Mouse (Mus musculus) erythroblast, adult 5-6 weeks (primary cell): Measurements from ENCODE around the gene Gm10681. TPM values are rescaled to one million over a fixed set of nuclear protein-coding genes. Genes with fewer than 3 reads are reported as not detected.
"Not testable (repeated sequence)": the region's sequence is repeated elsewhere in the genome, so short reads cannot be mapped to it uniquely, and the experiment has no call there.

Source experiments
- ATAC-seq: replicated peaks from 2 replicates; pipeline ENCODE4 v1.8.0; 2016; ENCODE audit warnings: moderate number of reproducible peaks, mild to moderate bottlenecking, moderate TSS enrichment, inconsistent platforms; ENCODE audit not compliant: poor library complexity, low FRiP score, severe bottlenecking
- total RNA-seq, 2 experiments: library from RNA; stranded (forward) in 1 of 2; stranded (reverse) in 1 of 2; fragments of 150-400 nt in 1 of 2; fragments of 200-764, 138-1000 nt in 1 of 2; gene quantifications; 2 replicates each; pipeline versions ENCODE4 v1.2.3 to v1.2.4; 2015 to 2017; ENCODE audit warnings: low replicate concordance in 2 of 2

Gene Gm10681
- total RNA-seq (2015; ENCODE audit: low replicate concordance), result not detected in 2 replicates
- total RNA-seq (2017; ENCODE audit: low replicate concordance), result not detected in 2 replicates

DNA sequence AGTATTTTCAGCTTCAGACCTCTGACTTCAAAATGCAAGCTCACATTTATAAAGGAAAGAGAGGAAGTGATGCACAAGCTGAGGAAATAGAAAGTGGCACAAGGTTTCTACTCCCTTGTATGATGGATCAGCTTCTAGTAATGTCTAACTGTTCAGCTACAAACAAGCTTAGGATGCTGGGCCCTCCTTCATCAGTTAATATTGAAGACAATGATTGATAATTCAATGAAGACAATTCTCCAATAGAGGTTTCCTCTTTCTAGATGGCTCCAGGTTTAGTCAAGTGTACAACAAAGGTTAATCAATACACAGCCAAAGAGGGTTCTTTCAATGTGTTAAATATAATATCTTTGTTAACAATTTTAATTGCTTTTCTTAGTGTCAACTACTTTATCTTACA is at the start of gene Gm10681:
Gm10681 (minus strand) TSS at position 101 of the 400 bp plus-strand sequence.
- ATAC-seq, result no peak

DNA sequence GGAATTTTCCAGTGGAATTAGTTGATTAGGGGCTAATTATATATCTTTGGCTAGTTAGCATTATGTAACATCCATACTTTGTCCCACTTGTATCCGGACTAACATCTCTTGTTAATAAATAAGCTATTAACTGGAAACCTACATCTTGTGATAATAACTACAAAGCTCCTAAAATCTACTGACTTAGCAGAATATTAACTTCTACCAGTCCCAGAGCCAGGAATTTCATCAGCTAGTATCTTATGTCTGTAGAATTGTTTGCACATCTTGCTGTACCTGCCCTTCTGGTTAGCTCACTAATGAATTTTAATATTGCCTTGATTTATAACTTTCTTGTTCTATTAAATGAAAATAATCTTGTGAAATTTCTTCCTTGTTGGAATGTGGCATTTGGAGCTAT is 46.5 kb upstream of the Gm10681 start:
- no peak for ATAC-seq

GRCm38 (mm10) chr3:98630152-98630551 is 41.5 kb upstream of the Gm10681 start, which contains the start of gene Hsd3b5:
Hsd3b5 (minus strand) TSS chr3:98630252.
- ATAC-seq, result no peak

GRCm38 (mm10) chr3:98629633-98630032 is 41.0 kb upstream of the Gm10681 start:
- ATAC-seq, result no peak

- not testable (repeated sequence) for ATAC-seq
Observed at GRCm38 (mm10) chr3:98616786-98617185, 28.2 kb upstream of the Gm10681 start.

GRCm38 (mm10) chr3:98616244-98616643 is 27.6 kb upstream of the Gm10681 start:
- ATAC-seq, result not testable (repeated sequence)

DNA sequence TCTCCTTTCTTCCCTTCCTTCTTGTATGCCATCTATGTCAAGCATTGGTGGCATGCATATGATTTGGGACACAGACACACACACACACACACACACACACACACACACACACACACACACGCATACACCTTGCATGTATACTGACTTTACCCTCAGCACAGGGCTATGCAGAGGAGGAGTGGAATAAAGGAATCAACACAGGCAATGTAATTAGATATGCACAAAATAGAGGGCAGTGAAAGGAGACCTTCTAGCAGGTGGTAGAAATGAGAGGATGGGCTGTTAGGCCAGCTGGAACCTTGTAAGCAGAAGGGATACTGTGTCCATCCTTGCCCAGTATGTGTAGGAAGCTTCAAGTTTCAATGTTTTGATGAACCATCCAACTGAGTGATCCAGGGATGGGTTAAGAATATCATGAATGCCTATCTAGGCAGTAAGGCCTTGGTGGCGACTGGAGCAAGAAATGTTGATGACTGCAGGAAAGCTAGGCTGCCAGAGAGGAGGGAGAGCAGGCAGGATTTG is 25.9 kb upstream of the Gm10681 start:
- ATAC-seq, result not testable (repeated sequence)

GRCm38 (mm10) chr3:98613963-98614362 is 25.4 kb upstream of the Gm10681 start:
- ATAC-seq, result no peak

- not testable (repeated sequence) for ATAC-seq
Observed at GRCm38 (mm10) chr3:98613540-98613939, 24.9 kb upstream of the Gm10681 start.

- ATAC-seq, result no peak
Observed at GRCm38 (mm10) chr3:98587721-98588120, 886 bp downstream of the Gm10681 start.

GRCm38 (mm10) chr3:98582622-98583021 is 6.0 kb downstream of the Gm10681 start:
- ATAC-seq, result not testable (repeated sequence)

GRCm38 (mm10) chr3:98582202-98582601 is 6.4 kb downstream of the Gm10681 start:
- not testable (repeated sequence) for ATAC-seq

DNA sequence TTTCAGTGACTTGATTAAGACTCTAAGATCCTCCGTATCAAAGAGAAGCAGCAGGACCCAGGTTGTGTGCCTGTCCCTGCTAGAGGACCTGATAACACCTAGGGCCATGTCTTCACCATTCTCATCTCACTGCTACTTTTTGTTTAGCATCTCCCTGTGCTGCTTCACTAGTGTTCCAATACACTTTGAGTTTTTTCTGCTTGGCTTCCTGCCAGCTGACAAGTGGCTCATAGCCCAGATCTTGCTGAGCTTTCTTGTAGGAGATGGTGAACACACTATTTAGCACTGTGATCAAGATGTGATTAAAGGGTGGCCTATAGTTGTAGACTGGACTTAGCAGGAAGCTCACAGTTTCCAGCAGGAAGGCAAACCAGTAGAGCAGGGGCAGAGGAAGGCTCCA is 7.6 kb downstream of the Gm10681 start:
- ATAC-seq, result not testable (repeated sequence)

DNA sequence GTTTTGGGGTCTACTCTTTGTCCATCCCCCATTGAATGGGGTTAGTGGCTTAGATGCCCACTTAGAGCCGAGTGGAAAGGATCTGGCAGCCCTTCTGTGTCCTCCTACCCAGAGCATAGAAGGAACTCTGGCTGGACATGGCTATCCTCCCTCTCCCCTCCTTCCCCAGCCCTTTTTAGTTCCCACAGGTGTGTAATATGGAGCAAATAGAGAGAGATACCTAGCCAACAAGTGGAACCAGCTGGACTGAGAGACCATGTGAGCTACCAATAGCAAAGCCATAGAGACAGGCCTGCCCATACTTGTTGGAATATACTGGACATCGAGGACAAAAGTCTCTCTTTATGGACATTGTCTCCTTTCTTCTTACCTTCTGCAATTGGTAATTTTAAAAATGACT is 20.9 kb downstream of the Gm10681 start:
- ATAC-seq, result not testable (repeated sequence)

DNA sequence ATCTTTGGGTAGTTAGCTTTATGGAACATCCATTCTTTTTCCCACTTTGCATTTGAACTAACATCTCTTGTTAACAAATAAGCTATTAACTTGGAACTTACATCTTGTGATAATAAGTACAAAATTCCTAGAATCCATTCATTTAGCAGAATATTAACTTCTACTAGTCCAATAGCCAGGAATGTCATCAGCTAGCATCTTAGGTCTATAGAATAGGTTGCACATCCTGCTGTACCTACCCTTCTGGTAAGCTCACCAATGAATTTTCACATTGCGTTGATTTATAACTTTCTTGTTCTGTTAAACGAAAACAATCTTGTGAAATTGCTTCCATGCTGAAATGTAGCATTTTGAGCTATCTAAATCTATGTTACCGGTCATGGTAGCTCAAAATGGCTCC is 23.7 kb downstream of the Gm10681 start:
- ATAC-seq, result not testable (repeated sequence)

- ATAC-seq, result not testable (repeated sequence)
Observed at GRCm38 (mm10) chr3:98563831-98564230, 24.8 kb downstream of the Gm10681 start.

GRCm38 (mm10) chr3:98560711-98561110 is 27.9 kb downstream of the Gm10681 start:
- not testable (repeated sequence) for ATAC-seq

GRCm38 (mm10) chr3:98550832-98551231 is 37.8 kb downstream of the Gm10681 start:
- ATAC-seq, result not testable (repeated sequence)

GRCm38 (mm10) chr3:98550215-98550614 is 38.4 kb downstream of the Gm10681 start:
- ATAC-seq, result not testable (repeated sequence)

GRCm38 (mm10) chr3:98548495-98548894 is 40.1 kb downstream of the Gm10681 start:
- not testable (repeated sequence) for ATAC-seq

GRCm38 (mm10) chr3:98547641-98548040 is 41.0 kb downstream of the Gm10681 start:
- not testable (repeated sequence) for ATAC-seq

- ATAC-seq, result not testable (repeated sequence)
Observed at GRCm38 (mm10) chr3:98524978-98525377, 63.6 kb downstream of the Gm10681 start.
